Mouse (Mus musculus): ENCODE results near the gene Tmsb4x. TPM values are rescaled to one million over a fixed set of nuclear protein-coding genes. Genes with fewer than 3 reads are reported as not detected.

Gene Tmsb4x
- 100 to 1,000 TPM; 754 to 847 TPM for total RNA-seq (2021)
- long read RNA-seq, experiment 1, transcript Tmsb4x-201 (3 exons, 768 nt): major isoform, 126 of 142 reads
- long read RNA-seq, experiment 1, partial matches to known transcripts: 1 of 142 reads
- long read RNA-seq, experiment 1, other reads (novel, unspliced or antisense): 15 of 142 reads
- long read RNA-seq, experiment 2, transcript Tmsb4x-201 (3 exons, 768 nt): major isoform, 142 of 157 reads
- long read RNA-seq, experiment 2, partial matches to known transcripts: 3 of 157 reads
- long read RNA-seq, experiment 2, other reads (novel, unspliced or antisense): 12 of 157 reads

- DNase-seq (ENCODE audit: low spot score in 2 of 2): peak; percentile 75 to 77
Observed at GRCm38 (mm10) chrX:167208978-167209754, at the start of gene Tmsb4x. Gene Tmsb4x, minus strand, starts transcription at chrX:167209315.

- DNase-seq (ENCODE audit: low spot score in 2 of 2): no peak
Observed at GRCm38 (mm10) chrX:167241736-167242135, 32.6 kb upstream of the Tmsb4x start.

GRCm38 (mm10) chrX:167239293-167239921, 30.3 kb upstream of the Tmsb4x start:
- DNase-seq (ENCODE audit: low spot score in 2 of 2): no peak

GRCm38 (mm10) chrX:167233104-167233687, 24.1 kb upstream of the Tmsb4x start:
- peak in 1 of 2 experiments; percentile 44 for DNase-seq (ENCODE audit: low spot score in 2 of 2)

GRCm38 (mm10) chrX:167231150-167231549, 22.0 kb upstream of the Tmsb4x start:
- no peak for DNase-seq (ENCODE audit: low spot score in 2 of 2)

GRCm38 (mm10) chrX:167229819-167230218, 20.7 kb upstream of the Tmsb4x start:
- DNase-seq (ENCODE audit: low spot score in 2 of 2): no peak

GRCm38 (mm10) chrX:167229206-167229605, 20.1 kb upstream of the Tmsb4x start:
- DNase-seq (ENCODE audit: low spot score in 2 of 2): no peak

- DNase-seq (ENCODE audit: low spot score in 2 of 2): no peak
Observed at GRCm38 (mm10) chrX:167227756-167228155, 18.6 kb upstream of the Tmsb4x start.

GRCm38 (mm10) chrX:167227138-167227537, 18.0 kb upstream of the Tmsb4x start:
- DNase-seq (ENCODE audit: low spot score in 2 of 2): no peak

- DNase-seq (ENCODE audit: low spot score in 2 of 2): no peak
Observed at GRCm38 (mm10) chrX:167226570-167226969, 17.5 kb upstream of the Tmsb4x start.

GRCm38 (mm10) chrX:167212707-167213106, 3.6 kb upstream of the Tmsb4x start:
- DNase-seq (ENCODE audit: low spot score in 2 of 2): peak in 1 of 2 experiments; percentile 17

- no peak for DNase-seq (ENCODE audit: low spot score in 2 of 2)
Observed at GRCm38 (mm10) chrX:167211871-167212555, 2.9 kb upstream of the Tmsb4x start.

GRCm38 (mm10) chrX:167210319-167210728, 1.2 kb upstream of the Tmsb4x start:
- no peak for DNase-seq (ENCODE audit: low spot score in 2 of 2)

- no peak for DNase-seq (ENCODE audit: low spot score in 2 of 2)
Observed at GRCm38 (mm10) chrX:167209828-167210227, 713 bp upstream of the Tmsb4x start.

- peak in 1 of 2 experiments; percentile 20 for DNase-seq (ENCODE audit: low spot score in 2 of 2)
Observed at GRCm38 (mm10) chrX:167208506-167208820, 652 bp downstream of the Tmsb4x start.

GRCm38 (mm10) chrX:167207741-167208505, 1.2 kb downstream of the Tmsb4x start:
- peak in 1 of 2 experiments; percentile 38 for DNase-seq (ENCODE audit: low spot score in 2 of 2)

- no peak for DNase-seq (ENCODE audit: low spot score in 2 of 2)
Observed at GRCm38 (mm10) chrX:167205813-167206520, 3.1 kb downstream of the Tmsb4x start.

- no peak for DNase-seq (ENCODE audit: low spot score in 2 of 2)
Observed at GRCm38 (mm10) chrX:167201365-167201764, 7.8 kb downstream of the Tmsb4x start.

GRCm38 (mm10) chrX:167195228-167195649, 13.9 kb downstream of the Tmsb4x start:
- no peak for DNase-seq (ENCODE audit: low spot score in 2 of 2)

GRCm38 (mm10) chrX:167186306-167186705, 22.8 kb downstream of the Tmsb4x start:
- no peak for DNase-seq (ENCODE audit: low spot score in 2 of 2)

Measured in gastrocnemius, postnatal 4 days (tissue).